In the genomic region with DNA sequence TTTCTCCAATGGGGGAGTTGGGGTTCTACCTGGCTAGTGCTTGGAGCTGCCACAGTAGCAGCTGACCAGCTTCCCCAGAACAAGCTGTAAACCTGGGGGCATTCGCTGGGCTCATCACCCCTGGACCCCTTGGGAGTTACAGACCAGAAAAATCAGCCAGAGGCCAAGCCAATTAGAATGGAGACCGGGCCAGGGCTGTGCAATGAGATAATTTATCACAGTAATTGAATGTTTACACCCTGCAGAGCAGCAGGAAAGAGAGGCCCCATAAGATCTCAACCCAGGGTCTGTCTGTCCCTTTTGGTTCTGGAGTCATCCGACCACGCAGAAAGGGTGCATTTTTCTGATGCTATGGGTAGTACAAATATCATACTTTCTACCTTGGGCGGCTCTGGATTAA, we compare ENCODE assay signal across 8 mouse cellular contexts. TPM values are rescaled to one million over a fixed set of nuclear protein-coding genes. Genes with fewer than 3 reads are reported as not detected.
DNase-seq lines count a peak whose midpoint lies in the region; ATAC-seq and TF ChIP-seq lines count a peak whose summit lies in the region.

No protein-coding gene starts in this region.

- H3K27me3 ChIP-seq in embryonic facial prominence, embryonic 11.5 days (ENCODE audit: control insufficient read depth, insufficient read depth, low read length), result no peaks in the 10 kb centered on the region
- no peaks in the 10 kb centered on the region for H3K27me3 ChIP-seq in intestine, embryonic 16.5 days (replicated peaks; ENCODE audit: control insufficient read depth, insufficient read depth, low read length)
- no peaks in the 10 kb centered on the region for H3K27me3 ChIP-seq in neural tube, embryonic 14.5 days (ENCODE audit: control insufficient read depth, insufficient read depth, low read length)

- 22% methylated on average over 5 of the region's 5 CpGs for WGBS in embryonic facial prominence, embryonic 11.5 days
- 27% methylated on average over 5 of the region's 5 CpGs for WGBS in intestine, embryonic 16.5 days
- WGBS in neural tube, embryonic 14.5 days, result 9% methylated on average over 5 of the region's 5 CpGs

- H3K4me2 ChIP-seq in embryonic facial prominence, embryonic 11.5 days (ENCODE audit: low read depth, low read length), result peak overlapping the region; percentile 99
- peak overlapping the region; percentile 96 for H3K4me2 ChIP-seq in intestine, embryonic 16.5 days (ENCODE audit: low read depth, low read length)
- H3K4me2 ChIP-seq in neural tube, embryonic 14.5 days (ENCODE audit: low read depth, low read length), result peak overlapping the region; percentile 97

- no peak for TF ChIP-seq CTCF in layer of hippocampus, adult 2 months (conservative IDR thresholded peaks at IDR 0.05)

- H3K9me3 ChIP-seq in embryonic facial prominence, embryonic 11.5 days (replicated peaks; ENCODE audit: control insufficient read depth, low read length), result no peaks in the 10 kb centered on the region
- H3K9me3 ChIP-seq in intestine, embryonic 16.5 days (ENCODE audit: control insufficient read depth, low read length), result no peaks in the 10 kb centered on the region
- no peaks in the 10 kb centered on the region for H3K9me3 ChIP-seq in neural tube, embryonic 14.5 days (ENCODE audit: control insufficient read depth, low read length)

- ATAC-seq in embryonic facial prominence, embryonic 11.5 days (replicated peaks; ENCODE audit: insufficient number of reproducible peaks, low FRiP score, low TSS enrichment, low read depth), result no peak
- ATAC-seq in intestine, embryonic 16.5 days, result no peak
- no peak for ATAC-seq in neural tube, embryonic 14.5 days (ENCODE audit: low read depth)

- H3K4me1 ChIP-seq in embryonic facial prominence, embryonic 11.5 days (ENCODE audit: control insufficient read depth, insufficient read depth, low read length), result peaks cover 9% of the 10 kb centered on the region
- H3K4me1 ChIP-seq in intestine, embryonic 16.5 days (ENCODE audit: control insufficient read depth, insufficient read depth, low read length), result peaks cover 66% of the 10 kb centered on the region
- peaks cover 45% of the 10 kb centered on the region for H3K4me1 ChIP-seq in neural tube, embryonic 14.5 days (ENCODE audit: control insufficient read depth, insufficient read depth, low read length)

- H3K36me3 ChIP-seq in embryonic facial prominence, embryonic 11.5 days (replicated peaks; ENCODE audit: control insufficient read depth, insufficient read depth, low read depth, low read length), result no peaks in the 10 kb centered on the region
- H3K36me3 ChIP-seq in intestine, embryonic 16.5 days (ENCODE audit: control insufficient read depth, insufficient read depth, low read length), result peaks cover under 1% of the 10 kb centered on the region
- no peaks in the 10 kb centered on the region for H3K36me3 ChIP-seq in neural tube, embryonic 14.5 days (ENCODE audit: control insufficient read depth, insufficient read depth, low read length)

- DNase-seq in layer of hippocampus, adult 2 months (ENCODE audit: low spot score in 2 of 2), result no peak
- DNase-seq in layer of hippocampus, postnatal 14 days (ENCODE audit: low spot score in 2 of 2), result no peak
- DNase-seq in embryonic facial prominence, embryonic 11.5 days (ENCODE audit: low spot score), result no peak
- DNase-seq in urinary bladder, postnatal 25 days (ENCODE audit: low spot score), result no peak
- DNase-seq in embryo, embryonic 10 days (ENCODE audit: low spot score), result no peak
- DNase-seq in right cerebral cortex, postnatal 25 days, result no peak

- H3K27ac ChIP-seq in layer of hippocampus, adult 2 months, result peak overlapping the region; percentile 97; the same call in 1 of the 2 replicates
- no peak overlapping the region for H3K27ac ChIP-seq in embryonic facial prominence, embryonic 11.5 days (replicated peaks; ENCODE audit: low read depth, low read length)
- H3K27ac ChIP-seq in intestine, embryonic 16.5 days (ENCODE audit: low read length), result no peak overlapping the region
- H3K27ac ChIP-seq in neural tube, embryonic 14.5 days (ENCODE audit: low read depth, low read length), result no peak overlapping the region

- peak overlapping the region; percentile 70; the same call in 1 of the 2 replicates for H3K9ac ChIP-seq in embryonic facial prominence, embryonic 11.5 days (replicated peaks; ENCODE audit: low read length)
- H3K9ac ChIP-seq in intestine, embryonic 16.5 days (ENCODE audit: low read depth, low read length), result peak overlapping the region; percentile 95; the same call in 1 of the 2 replicates
- no peak overlapping the region; the same call in 1 of the 2 replicates for H3K9ac ChIP-seq in neural tube, embryonic 14.5 days (replicated peaks; ENCODE audit: low read depth, low read length)

- peak overlapping the region; percentile 87 for H3K4me3 ChIP-seq in layer of hippocampus, adult 2 months
- peak overlapping the region; percentile 78; the same call in 1 of the 2 replicates for H3K4me3 ChIP-seq in embryonic facial prominence, embryonic 11.5 days (ENCODE audit: low read depth, low read length)
- peak overlapping the region; percentile 82 for H3K4me3 ChIP-seq in intestine, embryonic 16.5 days (ENCODE audit: low read length)
- H3K4me3 ChIP-seq in neural tube, embryonic 14.5 days (ENCODE audit: low read depth, low read length), result peak overlapping the region; percentile 74

RNA-seq across cellular contexts. Expression of a gene that starts 26.9 kb away (rescaled TPM):
- 10 to 100 TPM; 24.6 to 27.2 TPM for total RNA-seq in layer of hippocampus, adult 2 months (2021)
- total RNA-seq in layer of hippocampus, postnatal 14 days (2021), result 10 to 100 TPM; 17.0 to 18.1 TPM
- 3.6 and 4.1 TPM in 2 replicates for polyA plus RNA-seq in embryonic facial prominence, embryonic 11.5 days (2014; fragmentation: Nextera tagmentation; extraction: Ambion mirVana)
- 6.3 and 6.7 TPM in 2 replicates for polyA plus RNA-seq in intestine, embryonic 16.5 days (2015; fragmentation: Nextera tagmentation; extraction: Ambion mirVana)
- polyA plus RNA-seq in neural tube, embryonic 14.5 days (2014; fragmentation: Nextera tagmentation; extraction: Ambion mirVana), result 4.2 and 4.5 TPM in 2 replicates

RNA-seq across cellular contexts. Expression of a gene that starts 43.5 kb away (rescaled TPM):
- 1 to 10 TPM; 2.8 to 3.8 TPM for total RNA-seq in layer of hippocampus, adult 2 months (2021)
- 1 to 10 TPM; 3.3 to 4.5 TPM for total RNA-seq in layer of hippocampus, postnatal 14 days (2021)
- 0.88 and 1.0 TPM in 2 replicates for polyA plus RNA-seq in embryonic facial prominence, embryonic 11.5 days (2014; fragmentation: Nextera tagmentation; extraction: Ambion mirVana)
- 0.34 and 0.67 TPM in 2 replicates for polyA plus RNA-seq in intestine, embryonic 16.5 days (2015; fragmentation: Nextera tagmentation; extraction: Ambion mirVana)
- 3.4 and 3.9 TPM in 2 replicates for polyA plus RNA-seq in neural tube, embryonic 14.5 days (2014; fragmentation: Nextera tagmentation; extraction: Ambion mirVana)
